In the genomic region with DNA sequence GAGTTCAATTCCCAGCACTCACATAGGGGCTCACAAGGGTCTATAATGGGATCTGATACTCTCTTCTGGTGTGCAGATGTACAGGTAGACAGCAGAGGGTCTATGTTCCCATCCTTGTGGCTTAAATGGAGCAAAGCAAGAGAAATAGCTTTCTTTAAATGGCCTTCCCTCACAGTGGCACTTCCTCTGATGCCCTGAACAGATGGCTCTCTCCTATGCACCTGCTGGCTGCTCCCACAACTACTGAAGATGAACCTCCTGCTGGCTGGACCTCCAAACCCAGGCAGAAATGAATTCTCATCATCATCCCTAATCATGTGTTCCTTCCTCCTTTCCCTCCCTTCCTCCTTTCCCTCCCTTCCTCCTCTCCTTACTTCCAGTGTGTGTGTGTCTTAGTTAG, we compare ENCODE assay signal across 18 mouse cellular contexts.
DNase-seq lines count a peak whose midpoint lies in the region; TF ChIP-seq lines count a peak whose summit lies in the region.
"Had no signal": no experiment of that assay in that cellular context is flagged by ENCODE, and none has a peak within 500 bp of the region (broad histone marks: within the 10 kb centered on the region; RNA-seq: fewer than 3 reads in every experiment).

No protein-coding gene starts in this region.

- H3K27ac ChIP-seq in cerebellum, adult 2 months (ENCODE audit: insufficient read depth, low read length), result no peak overlapping the region; the same call in 1 of the 2 replicates
- 0 out of 2 replicates have a peak overlapping the region, but pooled peaks have one; percentile 6 for H3K27ac ChIP-seq in heart, embryonic 10.5 days
- H3K27ac ChIP-seq in heart, adult 2 months, result no peak overlapping the region
- no peak overlapping the region for H3K27ac ChIP-seq in limb, embryonic 10.5 days
- H3K27ac ChIP-seq: embryonic facial prominence, embryonic 13.5 days; gastrocnemius, adult 2 months; hindbrain, embryonic 10.5 days; hindbrain, embryonic 14.5 days; intestine, embryonic 15.5 days had no signal

- H3K27me3 ChIP-seq in cerebellum, adult 2 months (ENCODE audit: control insufficient read depth, insufficient read depth, low read length), result no peaks in the 10 kb centered on the region
- H3K27me3 ChIP-seq in heart, embryonic 10.5 days (ENCODE audit: insufficient read depth, poor library complexity, severe bottlenecking), result no peaks in the 10 kb centered on the region
- no peaks in the 10 kb centered on the region for H3K27me3 ChIP-seq in heart, adult 2 months (ENCODE audit: control insufficient read depth, insufficient read depth, low read length)
- H3K27me3 ChIP-seq in limb, embryonic 10.5 days (ENCODE audit: low read depth, poor library complexity, severe bottlenecking), result no peaks in the 10 kb centered on the region
- H3K27me3 ChIP-seq: embryonic facial prominence, embryonic 13.5 days; heart, embryonic 12.5 days; intestine, embryonic 15.5 days; Patski had no signal

- intact Hi-C loops in heart, adult 2 months (cut with DNase I), result no loop called here

- no peak for TF ChIP-seq CTCF in cerebellum, adult 2 months (IDR thresholded peaks at IDR 0.05; ENCODE audit: borderline replicate concordance, insufficient read depth, low read depth, low read length)
- no peak for TF ChIP-seq CTCF in heart, adult 2 months (IDR thresholded peaks at IDR 0.05)

- H3K36me3 ChIP-seq in heart, embryonic 10.5 days, result no peaks in the 10 kb centered on the region
- no peaks in the 10 kb centered on the region for H3K36me3 ChIP-seq in heart, adult 2 months (ENCODE audit: control insufficient read depth, insufficient read depth, low read length)
- H3K36me3 ChIP-seq in limb, embryonic 10.5 days, result no peaks in the 10 kb centered on the region
- H3K36me3 ChIP-seq: embryonic facial prominence, embryonic 13.5 days; heart, embryonic 12.5 days; hindbrain, embryonic 10.5 days; intestine, embryonic 15.5 days had no signal

- H3K79me2 ChIP-seq in heart, adult 2 months (replicated peaks; ENCODE audit: control insufficient read depth, insufficient read depth, low read length), result no peaks in the 10 kb centered on the region

- DNase-seq in cerebellum, adult 2 months, result peak; percentile 43 to 61
- DNase-seq in cerebellum, adult 11 months, result no peak
- no peak for DNase-seq in heart, embryonic 10.5 days (ENCODE audit: low spot score)
- DNase-seq in heart, adult 2 months, result no peak
- DNase-seq in cerebellum, adult 9-10 months, result peak; percentile 65
- no peak for DNase-seq in adipocyte (ENCODE audit: low spot score)
- no peak for DNase-seq in limb, embryonic 10.5 days (ENCODE audit: low spot score)
- DNase-seq: adrenal gland, adult 2 months; adrenal gland, postnatal 25 days; gastrocnemius, adult 2 months; gastrocnemius, postnatal 25 days; kidney, adult 18-20 months had no signal

- no peak overlapping the region for H3K4me3 ChIP-seq in cerebellum, adult 2 months (replicated peaks; ENCODE audit: insufficient read depth, low read depth, low read length)
- no peak overlapping the region for H3K4me3 ChIP-seq in heart, embryonic 10.5 days
- H3K4me3 ChIP-seq in heart, adult 2 months, result no peak overlapping the region
- no peak overlapping the region for H3K4me3 ChIP-seq in limb, embryonic 10.5 days
- H3K4me3 ChIP-seq: embryonic facial prominence, embryonic 13.5 days; gastrocnemius, adult 2 months; heart, embryonic 12.5 days; hindbrain, embryonic 10.5 days; intestine, embryonic 15.5 days had no signal

- H3K4me1 ChIP-seq in cerebellum, adult 2 months (ENCODE audit: control insufficient read depth, insufficient read depth, low read length), result peaks cover 30% of the 10 kb centered on the region; the same call in 1 of the 2 replicates
- H3K4me1 ChIP-seq in heart, embryonic 10.5 days, result peaks cover 52% of the 10 kb centered on the region
- H3K4me1 ChIP-seq in heart, adult 2 months (ENCODE audit: control insufficient read depth, insufficient read depth, low read length), result peaks cover 9% of the 10 kb centered on the region
- H3K4me1 ChIP-seq in limb, embryonic 10.5 days, result peaks cover 43% of the 10 kb centered on the region

- TF ChIP-seq EP300 in heart, adult 2 months (IDR thresholded peaks at IDR 0.05; ENCODE audit: insufficient read depth, low read depth, low read length), result no peak

- H3K9me3 ChIP-seq in heart, embryonic 10.5 days, result no peaks in the 10 kb centered on the region
- H3K9me3 ChIP-seq in limb, embryonic 10.5 days (replicated peaks), result no peaks in the 10 kb centered on the region
- H3K9me3 ChIP-seq: embryonic facial prominence, embryonic 13.5 days; heart, embryonic 12.5 days; hindbrain, embryonic 10.5 days; intestine, embryonic 15.5 days had no signal

- TF ChIP-seq POLR2A in cerebellum, adult 2 months (IDR thresholded peaks at IDR 0.05; ENCODE audit: borderline replicate concordance, insufficient read depth, low read length), result no peak
- no peak for TF ChIP-seq POLR2A in heart, adult 2 months (IDR thresholded peaks at IDR 0.05; ENCODE audit: insufficient read depth, low read depth, low read length)

- no peak overlapping the region for H3K9ac ChIP-seq in heart, adult 2 months (ENCODE audit: low read depth, low read length)
- H3K9ac ChIP-seq: embryonic facial prominence, embryonic 13.5 days; heart, embryonic 12.5 days; hindbrain, embryonic 14.5 days; intestine, embryonic 15.5 days had no signal

Comparison
In these comparisons a context has a peak if more than half of its experiments do, and no peak if none do; other contexts are left out.
1. DNase-seq: peak in cerebellum, adult 2 months (2 of 2) and cerebellum, adult 9-10 months (single experiment); none in cerebellum, adult 11 months (single experiment), heart, embryonic 10.5 days (single experiment), heart, adult 2 months (0 of 2), adipocyte (single experiment) and limb, embryonic 10.5 days (single experiment).